Mouse (Mus musculus) splenic B cell, adult 2 months (primary cell): ENCODE measurements at regions not wholly inside any gene's neighbourhood (a gene's known extent, or its start where the extent isn't known, plus 50 kb on each side); places are given as distances from the start of the nearest gene placed in this dataset.
A peak's percentile ranks its signal among the peaks of the same experiment; 100 is the strongest.

Source experiments
- DNase-seq: peaks from one replicate; pipeline ENCODE4 v3.0.0-alpha.2; 2011; ENCODE audit warnings: low read depth, low spot score
- H3K27me3 ChIP-seq: 2 replicates; pipeline ENCODE4 v1.6.1; 2012; ENCODE audit warnings: mild to moderate bottlenecking, low read length, moderate library complexity, mixed read lengths; ENCODE audit not compliant: control insufficient read depth, poor library complexity, insufficient read depth, severe bottlenecking
- H3K36me3 ChIP-seq: 2 replicates; pipeline ENCODE4 v1.6.1; 2012; ENCODE audit warnings: mild to moderate bottlenecking, low read length, moderate library complexity, mixed read lengths; ENCODE audit not compliant: control insufficient read depth, poor library complexity, insufficient read depth, severe bottlenecking

DNA sequence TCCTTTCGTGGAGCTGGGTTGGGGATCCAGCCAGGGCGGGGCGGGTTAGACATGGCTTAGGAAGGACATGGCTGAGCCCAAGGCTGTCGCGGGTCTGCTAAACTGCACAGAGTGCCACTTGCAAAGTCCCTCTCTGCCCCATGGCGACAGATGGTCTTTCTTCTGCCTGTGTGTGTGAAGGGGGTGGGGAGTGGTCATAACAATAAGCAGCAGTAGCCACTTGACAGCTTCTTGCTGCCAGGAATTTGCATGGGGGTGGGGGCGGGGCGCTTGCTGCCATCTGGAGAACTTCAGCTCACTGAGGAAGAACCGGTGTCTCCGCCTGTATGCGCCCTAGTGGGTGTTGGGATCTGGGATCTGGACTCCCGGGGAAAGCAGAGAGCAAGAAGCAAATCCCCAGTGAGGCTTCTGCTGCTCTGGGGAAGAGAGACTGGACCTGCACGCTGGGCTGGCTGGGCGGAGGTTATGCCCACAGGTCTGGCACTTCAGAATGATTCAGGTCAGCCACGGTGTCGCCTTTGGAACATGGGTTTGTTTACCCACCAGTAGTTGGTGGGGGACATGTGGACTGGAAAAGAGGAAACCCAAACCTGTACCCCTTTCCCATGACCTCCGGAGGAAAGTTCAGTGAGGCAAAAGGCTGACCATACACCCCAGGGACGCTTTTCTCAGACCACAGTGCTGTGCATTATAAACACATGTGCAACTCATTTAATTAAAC is 258.7 kb upstream of the Marcks start:
- peak; percentile 42 for DNase-seq
- H3K27me3 ChIP-seq = no peaks in the 10 kb centered on the region
- H3K36me3 ChIP-seq = no peaks in the 10 kb centered on the region

- no peaks in the 10 kb centered on the region for H3K27me3 ChIP-seq
- H3K36me3 ChIP-seq = no peaks in the 10 kb centered on the region
- no peak for DNase-seq
Measured at GRCm38 (mm10) chr10:37390011-37390410, 251.3 kb upstream of the Marcks start.

DNA sequence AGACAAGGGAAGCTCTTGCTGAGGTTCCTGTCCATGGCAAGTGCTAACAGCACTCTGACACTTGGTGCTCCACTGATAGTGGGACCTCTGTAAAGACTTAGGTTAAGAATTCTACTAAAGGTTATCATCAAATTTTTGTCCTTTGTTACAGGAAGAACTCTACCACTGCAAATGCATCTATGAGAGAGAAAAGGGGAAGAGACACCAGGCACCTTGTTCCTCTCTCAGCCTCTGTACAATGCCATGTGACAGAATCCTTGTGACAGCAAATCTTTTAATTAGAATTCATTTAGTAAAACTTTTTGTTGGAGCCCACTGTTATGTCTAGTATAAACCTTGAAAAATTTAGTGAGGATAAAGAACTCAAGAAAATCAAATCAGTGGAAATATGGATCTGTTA is 247.5 kb upstream of the Marcks start:
- no peaks in the 10 kb centered on the region for H3K27me3 ChIP-seq
- DNase-seq = peak; percentile 52

DNA sequence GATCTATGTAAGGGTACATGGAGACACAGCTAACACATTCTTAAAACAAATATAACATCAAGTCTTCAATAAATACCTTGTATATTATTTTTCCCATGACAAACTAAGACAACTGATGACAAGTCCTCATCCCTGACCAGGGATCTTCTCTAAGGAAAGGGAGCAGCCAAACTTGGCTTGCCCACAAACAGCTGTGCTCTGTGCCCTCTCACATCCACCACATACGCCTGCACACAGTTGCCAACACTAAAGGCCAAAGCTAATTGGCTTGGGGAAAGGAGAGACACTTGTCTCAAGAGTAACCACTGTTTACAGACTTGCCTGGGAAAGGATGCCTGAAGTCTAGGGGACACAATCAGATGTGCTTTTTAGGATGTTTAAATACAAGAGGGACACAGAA is 241.3 kb upstream of the Marcks start:
- DNase-seq = no peak
- Histone ChIP-seq H3K36me3 (no peaks in the 10 kb centered on the region), H3K27me3 (no peaks in the 10 kb centered on the region)

More for the DNA sequence above, 247.5 kb upstream of the Marcks start:
- no peaks in the 10 kb centered on the region for H3K36me3 ChIP-seq

- H3K27me3 ChIP-seq = no peaks in the 10 kb centered on the region
- no peak for DNase-seq
- no peaks in the 10 kb centered on the region for H3K36me3 ChIP-seq
Measured at GRCm38 (mm10) chr10:37378002-37378702, 239.4 kb upstream of the Marcks start.

DNA sequence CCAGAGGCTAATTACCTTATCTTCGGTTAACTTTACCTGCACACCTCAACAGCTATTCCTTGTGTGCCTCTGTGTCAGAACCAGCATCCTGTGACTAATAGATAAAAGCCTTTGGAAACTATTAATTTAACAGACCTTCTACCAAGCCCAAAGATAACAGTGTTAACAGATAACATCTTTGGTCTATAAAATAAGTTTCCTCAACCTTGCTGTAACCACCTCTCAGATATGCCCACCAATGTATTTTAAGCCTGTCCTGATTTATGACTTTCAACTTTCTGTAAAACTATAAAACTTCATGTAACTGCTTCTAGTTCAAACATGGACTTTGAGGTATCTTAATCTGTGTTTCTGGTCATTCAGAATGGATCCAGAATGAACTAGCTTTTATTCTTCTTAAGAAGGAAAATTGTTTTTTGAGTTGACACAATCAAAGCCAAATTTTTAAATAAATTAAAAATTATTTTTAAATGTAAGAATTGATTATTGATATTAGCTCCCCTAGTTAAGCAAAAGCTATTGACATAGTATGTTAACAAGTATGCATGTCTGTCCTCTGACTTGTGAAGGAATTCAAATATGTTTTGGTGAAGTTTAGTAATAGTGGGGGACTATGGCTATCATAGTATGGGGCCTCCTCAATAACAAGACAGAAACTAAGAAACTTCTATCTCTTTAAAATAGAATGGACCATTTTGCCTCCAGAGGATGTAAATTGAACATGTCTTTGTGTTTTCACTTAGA is 238.7 kb upstream of the Marcks start:
- DNase-seq = no peak
- no peaks in the 10 kb centered on the region for H3K27me3 ChIP-seq
- H3K36me3 ChIP-seq = no peaks in the 10 kb centered on the region

DNA sequence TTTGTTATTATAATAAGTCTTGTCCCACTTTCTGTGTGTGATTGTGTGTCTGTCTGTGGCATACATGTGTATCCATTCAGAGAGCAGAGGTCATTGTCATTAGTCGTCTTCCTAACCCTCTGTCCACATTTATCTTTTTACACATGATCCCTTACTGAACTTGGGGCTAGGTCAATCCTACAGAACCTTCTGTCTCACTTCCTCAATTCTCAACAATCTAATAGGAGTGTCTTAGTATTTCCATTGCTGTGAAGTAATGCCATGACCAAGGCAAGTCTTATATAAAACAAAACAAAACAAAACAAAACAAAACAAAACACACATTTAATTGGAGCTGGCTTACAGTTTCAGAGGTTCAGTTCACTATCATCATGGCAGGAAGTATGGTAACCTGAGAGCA is 237.5 kb upstream of the Marcks start:
- DNase-seq = no peak
- no peaks in the 10 kb centered on the region for H3K27me3 ChIP-seq
- H3K36me3 ChIP-seq = no peaks in the 10 kb centered on the region

DNA sequence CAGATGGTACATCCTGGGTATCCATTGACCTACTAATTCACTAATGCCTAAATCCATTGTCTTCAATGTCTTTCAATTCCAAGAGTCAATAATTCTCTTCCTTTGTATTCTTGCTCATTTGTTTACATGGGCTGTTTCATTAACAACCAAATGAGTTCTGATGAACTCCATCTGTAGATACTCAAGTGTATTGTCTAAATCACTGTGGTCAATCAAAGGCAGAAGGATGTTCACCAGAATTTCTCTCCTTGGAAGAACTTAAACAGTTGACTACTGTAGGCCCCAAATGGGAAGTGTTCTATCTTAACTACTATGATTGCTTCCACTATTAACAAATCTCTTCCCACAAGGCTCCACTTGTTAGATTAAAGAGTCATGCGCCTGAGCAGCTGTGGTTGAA is 236.9 kb upstream of the Marcks start:
- DNase-seq = no peak
- Histone ChIP-seq H3K27me3 (no peaks in the 10 kb centered on the region), H3K36me3 (no peaks in the 10 kb centered on the region)

GRCm38 (mm10) chr10:37368997-37369679 is 230.4 kb upstream of the Marcks start:
- Histone ChIP-seq H3K27me3 (no peaks in the 10 kb centered on the region), H3K36me3 (no peaks in the 10 kb centered on the region)
- no peak for DNase-seq

DNA sequence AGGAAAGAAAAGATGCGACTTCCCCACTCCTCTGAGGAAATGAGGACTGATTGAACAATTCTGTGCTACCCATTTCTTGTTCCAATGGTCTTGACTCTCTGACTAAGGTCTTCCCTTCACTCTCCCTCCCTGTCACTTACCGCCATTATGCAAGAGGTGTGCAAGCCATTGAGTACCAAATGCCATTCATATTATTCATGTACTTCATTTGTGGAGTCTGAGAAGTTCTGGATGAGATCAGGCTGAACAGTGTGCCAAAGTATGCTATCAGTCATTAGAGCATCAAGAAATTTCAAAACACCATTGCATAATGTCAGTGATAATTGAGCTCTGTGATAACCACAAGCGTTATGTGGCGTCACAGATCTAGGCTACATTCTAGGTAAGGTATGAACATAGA is 229.1 kb upstream of the Marcks start:
- H3K36me3 ChIP-seq = no peaks in the 10 kb centered on the region
- no peak for DNase-seq
- H3K27me3 ChIP-seq = no peaks in the 10 kb centered on the region

GRCm38 (mm10) chr10:37364506-37364905 is 225.8 kb upstream of the Marcks start:
- Histone ChIP-seq H3K36me3 (no peaks in the 10 kb centered on the region), H3K27me3 (no peaks in the 10 kb centered on the region)
- DNase-seq = no peak

DNA sequence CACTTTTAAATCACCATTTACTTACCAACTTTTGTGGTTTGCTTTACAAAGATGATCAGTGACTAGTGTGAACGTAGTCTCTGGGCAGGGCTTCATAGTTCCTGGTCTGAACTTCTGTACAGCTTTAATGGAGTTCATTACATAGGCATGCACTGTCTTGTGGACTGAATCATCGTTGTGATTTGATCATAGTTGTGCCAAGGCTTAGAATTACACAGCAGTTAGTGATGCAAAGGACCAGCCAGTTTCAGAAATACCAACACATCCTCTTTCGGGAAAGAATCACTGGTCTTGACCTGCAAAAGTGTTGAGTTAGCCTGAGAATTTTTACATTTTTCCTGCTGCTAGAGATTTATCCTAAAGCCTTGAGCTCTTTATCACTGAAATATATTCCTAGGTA is 222.3 kb upstream of the Marcks start:
- Histone ChIP-seq H3K36me3 (no peaks in the 10 kb centered on the region), H3K27me3 (no peaks in the 10 kb centered on the region)
- DNase-seq = no peak

- Histone ChIP-seq H3K36me3 (no peaks in the 10 kb centered on the region), H3K27me3 (no peaks in the 10 kb centered on the region)
- DNase-seq = peak; percentile 41
Measured at GRCm38 (mm10) chr10:37358900-37359299, 220.2 kb upstream of the Marcks start.

DNA sequence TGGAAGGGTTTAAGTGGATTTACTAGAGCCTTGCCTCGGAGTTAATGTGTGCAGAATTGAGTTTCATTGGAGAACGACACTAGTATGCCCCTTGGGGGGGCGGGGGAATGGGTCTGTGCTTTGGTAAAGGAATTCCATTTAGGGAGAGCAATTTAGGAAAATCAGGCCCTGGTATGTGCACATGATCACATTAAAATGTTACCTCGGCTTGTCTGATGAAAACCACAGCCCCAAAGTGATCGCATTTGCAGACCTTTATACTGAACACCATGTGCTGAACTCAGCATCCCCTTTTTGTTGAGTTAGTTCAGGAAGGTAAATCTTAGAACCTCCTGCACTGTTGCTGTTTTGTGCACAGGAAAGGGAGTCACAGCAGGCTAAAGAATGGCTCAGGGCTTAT is 219.6 kb upstream of the Marcks start:
- no peaks in the 10 kb centered on the region for H3K36me3 ChIP-seq
- DNase-seq = no peak
- H3K27me3 ChIP-seq = no peaks in the 10 kb centered on the region
